Mouse (Mus musculus) ES-Bruce4 (cell line): Measurements from ENCODE around the gene Gm49361. TPM values are rescaled to one million over a fixed set of nuclear protein-coding genes. Genes with fewer than 3 reads are reported as not detected.
"Not testable (repeated sequence)": the region's sequence is repeated elsewhere in the genome, so short reads cannot be mapped to it uniquely, and the experiment has no call there.

Experiments used
- H3K27ac ChIP-seq: 2 replicates; pipeline ENCODE4 v1.5.1; 2012; ENCODE audit warnings: low read length, inconsistent platforms; ENCODE audit not compliant: insufficient read depth
- H3K27me3 ChIP-seq: 2 replicates; pipeline ENCODE4 v1.6.1; 2012; ENCODE audit warnings: mild to moderate bottlenecking, low read length, inconsistent platforms; ENCODE audit not compliant: control insufficient read depth, poor library complexity, insufficient read depth, severe bottlenecking
- H3K36me3 ChIP-seq: 2 replicates; pipeline ENCODE4 v1.6.1; 2012; ENCODE audit warnings: inconsistent platforms, mild to moderate bottlenecking, low read length, moderate library complexity; ENCODE audit not compliant: control insufficient read depth, poor library complexity, insufficient read depth, severe bottlenecking
- H3K4me1 ChIP-seq: one replicate; pipeline ENCODE4 v1.8.1; 2011; ENCODE audit warnings: low read length; ENCODE audit not compliant: control insufficient read depth, insufficient read depth
- H3K4me3 ChIP-seq: 2 replicates; pipeline ENCODE4 v1.5.1; 2011; ENCODE audit warnings: low read depth, mild to moderate bottlenecking, low read length
- H3K9ac ChIP-seq: 2 replicates; pipeline ENCODE4 v1.6.1; 2012; ENCODE audit warnings: low read depth, mild to moderate bottlenecking, inconsistent platforms; ENCODE audit not compliant: poor library complexity, severe bottlenecking
- H3K9me3 ChIP-seq: replicated peaks from 2 replicates; pipeline ENCODE4 v1.6.1; 2012; ENCODE audit warnings: mild to moderate bottlenecking, low read length, inconsistent platforms; ENCODE audit not compliant: control insufficient read depth, poor library complexity, insufficient read depth, severe bottlenecking
- CTCF ChIP-seq: IDR thresholded peaks from one replicate; pipeline ENCODE4 v1.8.1; 2011; ENCODE audit warnings: low read depth, low read length
- EP300 ChIP-seq: IDR thresholded peaks from 2 replicates; pipeline ENCODE4 v1.6.1; 2011; ENCODE audit warnings: low read depth, low read length; ENCODE audit not compliant: insufficient read depth
- POLR2A ChIP-seq: IDR thresholded peaks from one replicate; pipeline ENCODE4 v1.8.1; 2011; ENCODE audit warnings: low read length; ENCODE audit not compliant: insufficient read depth
- polyA plus RNA-seq: library from polyadenylated mRNA; stranded (reverse); fragments of >200 nt; gene quantifications from 2 replicates; pipeline ENCODE4 v1.2.4, GENCODE M21; 2011; ENCODE audit warnings: low read depth; ENCODE audit not compliant: missing spikeins, insufficient read depth, insufficient read length

Gm49361 gene
- polyA plus RNA-seq, 1 experiment: not detected

- Histone ChIP-seq H3K36me3 (peaks cover 7% of the 10 kb centered on the region), H3K4me1 (no peaks in the 10 kb centered on the region), H3K9ac (peak overlapping the region; percentile 79), H3K27ac (no peak overlapping the region), H3K27me3 (no peaks in the 10 kb centered on the region), H3K4me3 (peak overlapping the region; percentile 23; the same call in 1 of the 2 replicates), H3K9me3 (no peaks in the 10 kb centered on the region)
- no peak for TF ChIP-seq EP300
- TF ChIP-seq POLR2A: no peak
- no peak for TF ChIP-seq CTCF
Measured at GRCm38 (mm10) chr14:57663630-57664029, 82.3 kb downstream of the Gm49361 start.

- H3K4me1 ChIP-seq: no peaks in the 10 kb centered on the region
- H3K9me3 ChIP-seq: no peaks in the 10 kb centered on the region
- H3K27ac ChIP-seq: peak overlapping the region; percentile 49; the same call in 1 of the 2 replicates
- no peak overlapping the region for H3K4me3 ChIP-seq
- H3K9ac ChIP-seq: no peak overlapping the region
- TF ChIP-seq EP300 (no peak), CTCF (no peak), POLR2A (no peak)
- H3K27me3 ChIP-seq: no peaks in the 10 kb centered on the region
- peaks cover 10% of the 10 kb centered on the region for H3K36me3 ChIP-seq
Measured at GRCm38 (mm10) chr14:57658301-57658700, 87.6 kb downstream of the Gm49361 start.

GRCm38 (mm10) chr14:57657500-57657899 is 88.4 kb downstream of the Gm49361 start:
- Histone ChIP-seq H3K4me3 (no peak overlapping the region), H3K4me1 (peaks cover 2% of the 10 kb centered on the region), H3K36me3 (peaks cover 12% of the 10 kb centered on the region), H3K27me3 (no peaks in the 10 kb centered on the region), H3K9ac (no peak overlapping the region), H3K9me3 (no peaks in the 10 kb centered on the region), H3K27ac (no peak overlapping the region)
- TF ChIP-seq EP300: no peak
- TF ChIP-seq POLR2A: no peak
- no peak for TF ChIP-seq CTCF

GRCm38 (mm10) chr14:57656519-57656918 is 89.4 kb downstream of the Gm49361 start:
- H3K9ac ChIP-seq, H3K4me3 ChIP-seq, H3K27ac ChIP-seq, H3K4me1 ChIP-seq, H3K9me3 ChIP-seq, H3K27me3 ChIP-seq: not testable (repeated sequence)
- peaks cover 11% of the 10 kb centered on the region for H3K36me3 ChIP-seq

- H3K27me3 ChIP-seq: no peaks in the 10 kb centered on the region
- no peak overlapping the region for H3K27ac ChIP-seq
- H3K4me1 ChIP-seq: peaks cover 4% of the 10 kb centered on the region
- no peak for TF ChIP-seq EP300
- H3K36me3 ChIP-seq: peaks cover 15% of the 10 kb centered on the region
- H3K4me3 ChIP-seq: no peak overlapping the region
- no peaks in the 10 kb centered on the region for H3K9me3 ChIP-seq
- H3K9ac ChIP-seq: no peak overlapping the region
Measured at GRCm38 (mm10) chr14:57649501-57649900, 96.4 kb downstream of the Gm49361 start.

GRCm38 (mm10) chr14:57646155-57646554 is 99.7 kb downstream of the Gm49361 start:
- H3K36me3 ChIP-seq: peaks cover 20% of the 10 kb centered on the region
- H3K4me1 ChIP-seq: peaks cover 2% of the 10 kb centered on the region
- H3K27ac ChIP-seq: no peak overlapping the region
- H3K9ac ChIP-seq: no peak overlapping the region
- H3K4me3 ChIP-seq: no peak overlapping the region
- H3K27me3 ChIP-seq: no peaks in the 10 kb centered on the region
- H3K9me3 ChIP-seq: no peaks in the 10 kb centered on the region
- no peak for TF ChIP-seq POLR2A
- TF ChIP-seq CTCF: no peak
- TF ChIP-seq EP300: no peak

- Histone ChIP-seq H3K27ac (no peak overlapping the region), H3K27me3 (no peaks in the 10 kb centered on the region), H3K9me3 (no peaks in the 10 kb centered on the region), H3K9ac (no peak overlapping the region), H3K36me3 (peaks cover 23% of the 10 kb centered on the region), H3K4me3 (no peak overlapping the region), H3K4me1 (no peaks in the 10 kb centered on the region)
- no peak for TF ChIP-seq CTCF
- no peak for TF ChIP-seq EP300
- TF ChIP-seq POLR2A: no peak
Measured at GRCm38 (mm10) chr14:57639153-57639552, 106.8 kb downstream of the Gm49361 start.
